Mouse (Mus musculus) E14TG2a.4 (cell line): ENCODE measurements around the gene Oas1g.
"Not testable (repeated sequence)": the region's sequence is repeated elsewhere in the genome, so short reads cannot be mapped to it uniquely, and the experiment has no call there.

ENCODE experiments used
- CTCF ChIP-seq: conservative IDR thresholded peaks from 2 replicates; pipeline ENCODE4 v1.5.1; 2014; ENCODE audit warnings: low read length
- POU5F1 ChIP-seq: IDR thresholded peaks from 2 replicates; pipeline ENCODE4 v1.6.1; 2014; ENCODE audit warnings: low read length, borderline replicate concordance

DNA sequence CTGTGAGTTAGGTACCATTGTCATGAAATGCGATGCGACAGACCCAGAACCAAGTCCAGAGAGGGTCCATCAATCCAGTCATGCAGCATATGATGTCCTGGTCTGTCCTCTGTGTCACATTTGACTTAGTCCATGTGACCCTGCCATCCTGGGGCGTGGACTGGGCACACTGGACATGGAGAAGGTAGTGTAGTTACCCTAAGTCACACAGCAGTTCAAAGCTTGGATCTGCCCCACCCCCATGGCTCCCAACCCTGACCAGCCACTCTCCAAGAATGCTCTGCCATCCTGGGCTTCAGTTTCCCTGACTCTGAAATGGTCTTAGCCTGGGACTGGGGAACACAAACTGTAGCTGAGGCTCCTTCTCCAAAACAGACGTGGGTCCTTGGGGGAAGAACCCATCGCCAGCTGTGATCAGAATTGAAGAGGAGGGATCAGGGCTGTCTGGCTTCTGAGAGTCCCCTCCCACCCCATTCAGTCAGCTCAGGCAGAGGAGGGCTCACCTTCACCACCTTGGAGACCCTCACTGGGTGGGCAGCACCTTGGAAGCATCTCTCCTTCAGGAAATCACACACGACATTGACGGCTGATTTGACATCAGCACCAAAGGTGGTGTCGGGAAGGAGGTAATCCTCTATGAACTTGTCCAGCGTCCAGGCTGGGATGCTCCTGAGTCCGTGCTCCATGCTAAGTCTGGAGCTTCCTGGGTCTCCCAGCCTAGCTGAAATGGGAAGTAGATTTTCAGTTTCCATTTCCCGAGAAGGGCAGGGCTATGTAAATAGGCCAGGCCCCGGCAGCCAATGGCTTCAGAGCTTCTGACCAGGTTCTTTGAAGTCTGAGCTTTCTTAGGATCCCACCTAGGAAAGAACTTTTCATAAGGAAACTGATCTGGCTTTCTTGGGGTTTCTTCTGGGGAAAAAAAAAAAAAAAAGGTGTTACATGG, 19.6 kb upstream of the Oas1g start, which contains the start of gene Oas1a:
- not testable (repeated sequence) for TF ChIP-seq CTCF, POU5F1
